Mouse (Mus musculus) heart, adult 2 months (tissue): ENCODE data around the gene Emx2. TPM values are rescaled to one million over a fixed set of nuclear protein-coding genes. Genes with fewer than 3 reads are reported as not detected.

ENCODE experiments used
- DNase-seq, 2 experiments: peaks; one replicate each; pipeline ENCODE4 v3.0.0; 2021
- H3K27ac ChIP-seq: fragments of 200-600 bp; 2 replicates; pipeline ENCODE4 v1.8.1; 2022
- H3K27me3 ChIP-seq: fragments of 200-500 bp; 2 replicates; pipeline ENCODE4 v1.6.1; 2012; ENCODE audit warnings: mild to moderate bottlenecking, low read length, inconsistent platforms, mixed read lengths; ENCODE audit not compliant: control insufficient read depth, insufficient read depth
- H3K36me3 ChIP-seq: fragments of 200-500 bp; 2 replicates; pipeline ENCODE4 v1.6.1; 2012; ENCODE audit warnings: low read length, inconsistent platforms; ENCODE audit not compliant: control insufficient read depth, insufficient read depth
- H3K4me1 ChIP-seq: fragments of 200-500 bp; 2 replicates; pipeline ENCODE4 v1.6.1; 2011; ENCODE audit warnings: low read length; ENCODE audit not compliant: control insufficient read depth, insufficient read depth
- H3K4me3 ChIP-seq: fragments of 200-600 bp; 2 replicates; pipeline ENCODE4 v1.8.1; 2022
- H3K79me2 ChIP-seq: fragments of 200-500 bp; replicated peaks from 2 replicates; pipeline ENCODE4 v1.6.1; 2012; ENCODE audit warnings: mild to moderate bottlenecking, inconsistent platforms, low read length, moderate library complexity, mixed read lengths; ENCODE audit not compliant: control insufficient read depth, insufficient read depth
- H3K9ac ChIP-seq: fragments of 200-500 bp; 2 replicates; pipeline ENCODE4 v1.6.1; 2012; ENCODE audit warnings: low read depth, mild to moderate bottlenecking, control low read depth, inconsistent platforms, low read length, mixed read lengths
- CTCF ChIP-seq: fragments of 200-600 bp; IDR thresholded peaks from 2 replicates; pipeline ENCODE4 v1.8.1; 2022; ENCODE audit warnings: antibody characterized with exemption, mild to moderate bottlenecking, moderate library complexity
- EP300 ChIP-seq: fragments of 200-500 bp; IDR thresholded peaks from 2 replicates; pipeline ENCODE4 v1.6.1; 2011; ENCODE audit warnings: low read depth, low read length, control low read depth; ENCODE audit not compliant: insufficient read depth
- POLR2A ChIP-seq: fragments of 200-500 bp; IDR thresholded peaks from 2 replicates; pipeline ENCODE4 v1.6.1; 2011; ENCODE audit warnings: mild to moderate bottlenecking, low read depth, low read length, control low read depth; ENCODE audit not compliant: insufficient read depth
- WGBS: fragments of 180-500 bp; shearing (Covaris S2); methylation state at CpG from one replicate; pipeline ENCODE4 v1.1.7; 2018; 5-methylcytosine and 5-hydroxymethylcytosine counted together
- intact Hi-C: fragments of 180-260 bp; cut with DNase I; formaldehyde crosslinking; loops from one replicate; pipeline ENCODE4 v1.15.1; 2025
- polyA plus RNA-seq: library from polyadenylated mRNA; depleted of rRNA; stranded (reverse); fragments of >200 nt; gene quantifications from 2 replicates; pipeline ENCODE4 v1.2.3, GENCODE M21; 2012
- total RNA-seq, 2 experiments: library from RNA; stranded (reverse); gene quantifications; 2 replicates each; pipeline ENCODE4 v1.2.3; 2021

Gene Emx2
- total and polyA plus RNA-seq, 3 experiments = not detected

GRCm38 (mm10) chr19:59465281-59465680, 7.1 kb downstream of the Emx2 start:
- TF ChIP-seq EP300 = no peak
- WGBS = 12% methylated on average over 2 of the region's 2 CpGs
- no peak for DNase-seq
- intact Hi-C loops = no loop called here
- H3K27ac ChIP-seq = no peak overlapping the region
- H3K36me3 ChIP-seq = no peaks in the 10 kb centered on the region
- peaks cover 30% of the 10 kb centered on the region for H3K27me3 ChIP-seq
- H3K4me1 ChIP-seq = no peaks in the 10 kb centered on the region
- no peak overlapping the region for H3K9ac ChIP-seq
- H3K4me3 ChIP-seq = no peak overlapping the region
- H3K79me2 ChIP-seq = no peaks in the 10 kb centered on the region

- H3K9ac ChIP-seq = no peak overlapping the region
- no peaks in the 10 kb centered on the region for H3K36me3 ChIP-seq
- H3K79me2 ChIP-seq = no peaks in the 10 kb centered on the region
- intact Hi-C loops = no loop called here
- TF ChIP-seq EP300 (no peak), CTCF (no peak), POLR2A (no peak)
- no peak for DNase-seq
- no peak overlapping the region for H3K4me3 ChIP-seq
- WGBS = 9% methylated on average over 10 of the region's 10 CpGs
- peaks cover 30% of the 10 kb centered on the region for H3K27me3 ChIP-seq
- H3K4me1 ChIP-seq = no peaks in the 10 kb centered on the region
- no peak overlapping the region for H3K27ac ChIP-seq
These were observed 7.7 kb downstream of the Emx2 start for GRCm38 (mm10) chr19:59465751-59466410.

- H3K9ac ChIP-seq = no peak overlapping the region
- WGBS = 5% methylated on average over 6 of the region's 6 CpGs
- TF ChIP-seq POLR2A = no peak
- no peak for TF ChIP-seq CTCF
- TF ChIP-seq EP300 = no peak
- H3K36me3 ChIP-seq = no peaks in the 10 kb centered on the region
- intact Hi-C loops = no loop called here
- no peaks in the 10 kb centered on the region for H3K79me2 ChIP-seq
- H3K27ac ChIP-seq = no peak overlapping the region
- no peak for DNase-seq
- H3K4me1 ChIP-seq = no peaks in the 10 kb centered on the region
- H3K4me3 ChIP-seq = no peak overlapping the region
- peaks cover 31% of the 10 kb centered on the region for H3K27me3 ChIP-seq
These were observed 8.3 kb downstream of the Emx2 start for GRCm38 (mm10) chr19:59466417-59466937.

GRCm38 (mm10) chr19:59467016-59467412, 8.8 kb downstream of the Emx2 start:
- 5% methylated on average over 19 of the region's 19 CpGs for WGBS
- Histone ChIP-seq H3K4me1 (no peaks in the 10 kb centered on the region), H3K9ac (no peak overlapping the region), H3K27me3 (peaks cover 28% of the 10 kb centered on the region), H3K36me3 (no peaks in the 10 kb centered on the region), H3K79me2 (no peaks in the 10 kb centered on the region), H3K4me3 (no peak overlapping the region), H3K27ac (no peak overlapping the region)
- no peak for TF ChIP-seq EP300
- TF ChIP-seq POLR2A = no peak
- TF ChIP-seq CTCF = no peak
- DNase-seq = no peak
- intact Hi-C loops = no loop called here

GRCm38 (mm10) chr19:59467413-59468064, 9.4 kb downstream of the Emx2 start:
- no peak for DNase-seq
- Histone ChIP-seq H3K36me3 (no peaks in the 10 kb centered on the region), H3K27ac (no peak overlapping the region), H3K27me3 (peaks cover 28% of the 10 kb centered on the region), H3K4me3 (no peak overlapping the region), H3K4me1 (no peaks in the 10 kb centered on the region), H3K9ac (no peak overlapping the region), H3K79me2 (no peaks in the 10 kb centered on the region)
- intact Hi-C loops = no loop called here
- no peak for TF ChIP-seq POLR2A
- TF ChIP-seq CTCF = no peak
- no peak for TF ChIP-seq EP300
- 3% methylated on average over 23 of the region's 23 CpGs for WGBS

- no peak for DNase-seq
- Histone ChIP-seq H3K79me2 (no peaks in the 10 kb centered on the region), H3K4me1 (no peaks in the 10 kb centered on the region), H3K27me3 (peaks cover 21% of the 10 kb centered on the region), H3K36me3 (no peaks in the 10 kb centered on the region), H3K27ac (no peak overlapping the region), H3K4me3 (no peak overlapping the region), H3K9ac (no peak overlapping the region)
- TF ChIP-seq EP300 = no peak
- TF ChIP-seq CTCF = no peak
- TF ChIP-seq POLR2A = no peak
- intact Hi-C loops = no loop called here
- WGBS = 4% methylated on average over 27 of the region's 27 CpGs
These were observed 10.1 kb downstream of the Emx2 start for GRCm38 (mm10) chr19:59468065-59468810.
